Mouse (Mus musculus) hindbrain, embryonic 13.5 days (tissue): Measurements from ENCODE around the gene Asap2. TPM values are rescaled to one million over a fixed set of nuclear protein-coding genes. Genes with fewer than 3 reads are reported as not detected.

Experiments used
- ATAC-seq: fragments of 200-750 bp; cut with Nextera tagmentation; 2 replicates; pipeline ENCODE4 v1.8.0; 2017; ENCODE audit warnings: moderate TSS enrichment; ENCODE audit not compliant: low FRiP score
- H3K27ac ChIP-seq: fragments of 300-500 bp; sonication (generic); 2 replicates; pipeline ENCODE4 v1.5.1; 2015; ENCODE audit warnings: inconsistent platforms, mild to moderate bottlenecking, moderate library complexity
- H3K27me3 ChIP-seq: fragments of 300-500 bp; sonication (generic); 2 replicates; pipeline ENCODE4 v1.6.1; 2015; ENCODE audit warnings: mild to moderate bottlenecking, inconsistent platforms
- H3K36me3 ChIP-seq: fragments of 300-500 bp; sonication (generic); 2 replicates; pipeline ENCODE4 v1.6.1; 2015; ENCODE audit warnings: mild to moderate bottlenecking, inconsistent platforms
- H3K4me1 ChIP-seq: fragments of 300-500 bp; sonication (generic); replicated peaks from 2 replicates; pipeline ENCODE4 v1.6.1; 2015; ENCODE audit warnings: inconsistent platforms
- H3K4me2 ChIP-seq: fragments of 300-500 bp; sonication (generic); 2 replicates; pipeline ENCODE4 v1.6.1; 2015; ENCODE audit warnings: inconsistent platforms, mild to moderate bottlenecking, moderate library complexity
- H3K4me3 ChIP-seq: fragments of 300-500 bp; sonication (generic); 2 replicates; pipeline ENCODE4 v1.5.1; 2015; ENCODE audit warnings: mild to moderate bottlenecking, inconsistent platforms
- H3K9ac ChIP-seq: fragments of 300-500 bp; sonication (generic); 2 replicates; pipeline ENCODE4 v1.6.1; 2015; ENCODE audit warnings: mild to moderate bottlenecking, inconsistent platforms
- H3K9me3 ChIP-seq: fragments of 300-500 bp; sonication (generic); 2 replicates; pipeline ENCODE4 v1.6.1; 2016; ENCODE audit warnings: inconsistent platforms
- WGBS: fragments of 180-500 bp; shearing (Covaris S2); methylation state at CpG from one replicate; pipeline ENCODE4 v1.1.7; 2015; 5-methylcytosine and 5-hydroxymethylcytosine counted together
- polyA plus RNA-seq: library from polyadenylated mRNA; unstranded; fragments of >200 nt; fragmentation: Nextera tagmentation; extraction: Ambion mirVana; gene quantifications from 2 replicates; pipeline ENCODE4 v1.2.1, GENCODE M21; 2015

Gene Asap2
- polyA plus RNA-seq, 1 experiment from 2014 or later, result 13.3 TPM

GRCm38 (mm10) chr12:21288716-21289395, 298.6 kb downstream of the Asap2 start:
- H3K9ac ChIP-seq, result no peak overlapping the region
- H3K4me1 ChIP-seq, result peaks cover 35% of the 10 kb centered on the region
- H3K9me3 ChIP-seq, result no peaks in the 10 kb centered on the region
- no peak overlapping the region for H3K4me2 ChIP-seq
- no peak for ATAC-seq
- H3K4me3 ChIP-seq, result no peak overlapping the region
- H3K27ac ChIP-seq, result no peak overlapping the region
- no peaks in the 10 kb centered on the region for H3K27me3 ChIP-seq
- 94% methylated on average over 3 of the region's 3 CpGs for WGBS
- peaks cover 39% of the 10 kb centered on the region for H3K36me3 ChIP-seq

GRCm38 (mm10) chr12:21289651-21290050, 299.4 kb downstream of the Asap2 start:
- peaks cover 47% of the 10 kb centered on the region for H3K36me3 ChIP-seq

GRCm38 (mm10) chr12:21298856-21299255, 308.6 kb downstream of the Asap2 start:
- H3K9me3 ChIP-seq, result no peaks in the 10 kb centered on the region
- no peak overlapping the region for H3K4me2 ChIP-seq
- H3K36me3 ChIP-seq, result peaks cover 92% of the 10 kb centered on the region
- 93% methylated on average over 11 of the region's 11 CpGs for WGBS
- no peak for ATAC-seq
- no peak overlapping the region for H3K4me3 ChIP-seq
- H3K27ac ChIP-seq, result no peak overlapping the region
- no peaks in the 10 kb centered on the region for H3K27me3 ChIP-seq
- H3K4me1 ChIP-seq, result no peaks in the 10 kb centered on the region
- H3K9ac ChIP-seq, result no peak overlapping the region

More at GRCm38 (mm10) chr12:21289651-21290050, 299.4 kb downstream of the Asap2 start:
- 88% methylated on average over 6 of the region's 6 CpGs for WGBS
- Histone ChIP-seq H3K9ac (no peak overlapping the region), H3K27ac (no peak overlapping the region), H3K27me3 (no peaks in the 10 kb centered on the region), H3K9me3 (no peaks in the 10 kb centered on the region), H3K4me2 (no peak overlapping the region), H3K4me1 (peaks cover 35% of the 10 kb centered on the region), H3K4me3 (no peak overlapping the region)
- ATAC-seq, result no peak

- H3K4me2 ChIP-seq, result no peak overlapping the region
- ATAC-seq, result no peak
- no peaks in the 10 kb centered on the region for H3K4me1 ChIP-seq
- H3K27ac ChIP-seq, result no peak overlapping the region
- no peaks in the 10 kb centered on the region for H3K9me3 ChIP-seq
- no peak overlapping the region for H3K9ac ChIP-seq
- no peak overlapping the region for H3K4me3 ChIP-seq
- 92% methylated on average over 7 of the region's 7 CpGs for WGBS
- H3K27me3 ChIP-seq, result no peaks in the 10 kb centered on the region
- peaks cover 92% of the 10 kb centered on the region for H3K36me3 ChIP-seq
Observed at GRCm38 (mm10) chr12:21301324-21301723, 311.1 kb downstream of the Asap2 start.

DNA sequence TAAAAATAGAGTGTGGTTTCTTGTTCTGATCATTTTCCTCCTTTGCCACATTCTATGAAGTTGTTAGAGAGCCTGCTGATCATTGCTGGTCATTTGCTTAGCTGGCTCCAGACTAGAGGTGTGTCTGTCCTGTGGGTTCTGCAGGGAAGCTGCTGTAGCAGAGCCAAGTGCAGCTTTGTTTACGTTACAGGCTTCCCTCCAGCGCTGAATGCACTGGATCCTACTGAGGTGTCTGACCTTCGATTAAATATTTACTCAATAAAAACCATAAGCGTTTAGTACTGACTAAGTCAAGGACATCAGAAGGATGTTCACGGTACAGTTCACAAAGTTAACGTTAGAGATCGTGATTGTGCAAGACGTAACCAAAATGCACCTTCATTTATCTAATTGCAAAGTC, 311.7 kb downstream of the Asap2 start:
- ATAC-seq, result no peak
- Histone ChIP-seq H3K4me2 (no peak overlapping the region), H3K4me1 (no peaks in the 10 kb centered on the region), H3K9ac (no peak overlapping the region), H3K27me3 (no peaks in the 10 kb centered on the region), H3K4me3 (no peak overlapping the region), H3K36me3 (peaks cover 92% of the 10 kb centered on the region), H3K27ac (no peak overlapping the region), H3K9me3 (no peaks in the 10 kb centered on the region)
- WGBS, result 94% methylated on average over 8 of the region's 8 CpGs

- Histone ChIP-seq H3K9ac (no peak overlapping the region), H3K27me3 (no peaks in the 10 kb centered on the region), H3K9me3 (no peaks in the 10 kb centered on the region), H3K4me3 (no peak overlapping the region), H3K27ac (no peak overlapping the region), H3K4me1 (no peaks in the 10 kb centered on the region), H3K4me2 (no peak overlapping the region), H3K36me3 (peaks cover 92% of the 10 kb centered on the region)
- ATAC-seq, result no peak
- 83% methylated on average over 5 of the region's 5 CpGs for WGBS
Observed at GRCm38 (mm10) chr12:21302361-21302783, 312.1 kb downstream of the Asap2 start.

- ATAC-seq, result no peak
- Histone ChIP-seq H3K9me3 (no peaks in the 10 kb centered on the region), H3K9ac (no peak overlapping the region), H3K27me3 (no peaks in the 10 kb centered on the region), H3K4me3 (no peak overlapping the region), H3K4me1 (no peaks in the 10 kb centered on the region), H3K27ac (no peak overlapping the region), H3K36me3 (peaks cover 97% of the 10 kb centered on the region), H3K4me2 (no peak overlapping the region)
- WGBS, result 91% methylated on average over 4 of the region's 4 CpGs
Observed at GRCm38 (mm10) chr12:21305741-21306140, 315.5 kb downstream of the Asap2 start.

DNA sequence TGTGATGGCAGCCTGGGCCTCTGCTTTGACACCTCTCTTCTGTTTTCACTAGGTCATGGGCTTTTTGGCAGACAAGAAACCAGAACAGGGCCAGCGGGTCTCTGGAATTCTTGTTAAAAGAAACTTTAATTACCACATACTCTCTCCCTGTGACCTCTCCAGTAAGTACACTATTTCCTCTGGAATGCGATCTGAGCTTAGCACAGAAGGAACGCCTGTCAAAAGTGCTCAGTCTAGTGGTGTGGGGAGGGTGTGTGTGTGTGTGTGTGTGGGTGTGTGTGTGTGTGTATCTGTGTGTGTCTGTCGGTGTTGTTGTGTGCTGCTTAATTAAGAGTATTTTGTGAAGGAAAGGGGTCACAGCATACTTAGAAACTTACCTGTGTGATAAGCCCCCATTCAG, 316.5 kb downstream of the Asap2 start:
- H3K4me2 ChIP-seq, result no peak overlapping the region
- no peak overlapping the region for H3K9ac ChIP-seq
- peaks cover 97% of the 10 kb centered on the region for H3K36me3 ChIP-seq
- H3K4me3 ChIP-seq, result no peak overlapping the region
- 94% methylated on average over 4 of the region's 4 CpGs for WGBS
- H3K4me1 ChIP-seq, result no peaks in the 10 kb centered on the region
- no peak for ATAC-seq
- H3K27ac ChIP-seq, result no peak overlapping the region
- no peaks in the 10 kb centered on the region for H3K27me3 ChIP-seq
- H3K9me3 ChIP-seq, result no peaks in the 10 kb centered on the region

GRCm38 (mm10) chr12:21312201-21312600, 321.9 kb downstream of the Asap2 start:
- Histone ChIP-seq H3K27me3 (no peaks in the 10 kb centered on the region), H3K9me3 (no peaks in the 10 kb centered on the region), H3K4me1 (peaks cover 3% of the 10 kb centered on the region), H3K36me3 (peaks cover 78% of the 10 kb centered on the region), H3K27ac (no peak overlapping the region), H3K9ac (no peak overlapping the region), H3K4me2 (no peak overlapping the region), H3K4me3 (no peak overlapping the region)
- 93% methylated on average over 5 of the region's 5 CpGs for WGBS
- ATAC-seq, result no peak

- peak; percentile 90 for ATAC-seq
- peak within 1 kb of the TSS; percentile 71 for H3K4me2 ChIP-seq
- no peaks in the 10 kb centered on the region for H3K27me3 ChIP-seq
- peaks cover 4% of the 10 kb centered on the region for H3K4me1 ChIP-seq
- H3K9ac ChIP-seq, result peak within 1 kb of the TSS; percentile 78
- peak within 1 kb of the TSS; percentile 56 for H3K4me3 ChIP-seq
- no peaks in the 10 kb centered on the region for H3K9me3 ChIP-seq
- H3K36me3 ChIP-seq, result peaks cover 49% of the 10 kb centered on the region
- 2% methylated on average over 59 of the region's 59 CpGs for WGBS
- H3K27ac ChIP-seq, result peak within 1 kb of the TSS; percentile 32
Observed at GRCm38 (mm10) chr12:21315923-21316868, 325.9 kb downstream of the Asap2 start, which contains the start of gene Iah1. Gene Iah1 (plus strand): TSS chr12:21316389.

DNA sequence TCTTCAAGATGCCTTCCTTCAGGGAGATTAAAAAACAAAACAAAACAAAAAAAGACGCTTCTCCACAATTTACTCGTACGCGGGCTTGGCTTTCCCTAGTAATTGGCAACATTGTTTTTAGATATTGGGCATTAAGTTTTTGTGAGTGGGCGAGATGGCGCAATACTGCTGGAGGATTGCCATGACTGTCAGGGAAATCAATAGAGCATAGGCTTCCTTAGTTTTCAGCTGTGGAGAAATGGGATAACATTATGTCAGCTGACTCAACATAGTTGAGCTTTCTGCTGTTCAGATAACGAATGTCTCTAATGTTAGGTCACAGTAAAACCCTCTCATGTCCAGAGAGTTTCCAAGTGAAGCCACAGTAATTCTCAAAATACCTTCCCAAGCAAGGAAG, 326.6 kb downstream of the Asap2 start:
- Histone ChIP-seq H3K4me3 (peak overlapping the region; percentile 56), H3K36me3 (peaks cover 45% of the 10 kb centered on the region), H3K9me3 (no peaks in the 10 kb centered on the region), H3K4me1 (peaks cover 4% of the 10 kb centered on the region), H3K27ac (no peak overlapping the region), H3K27me3 (no peaks in the 10 kb centered on the region), H3K9ac (peak overlapping the region; percentile 78), H3K4me2 (peak overlapping the region; percentile 71)
- ATAC-seq, result no peak
- WGBS, result 36% methylated on average over 7 of the region's 7 CpGs

- 76% methylated on average over 12 of the region's 12 CpGs for WGBS
- H3K36me3 ChIP-seq, result peaks cover 46% of the 10 kb centered on the region
- H3K27me3 ChIP-seq, result no peaks in the 10 kb centered on the region
- H3K9me3 ChIP-seq, result no peaks in the 10 kb centered on the region
- peaks cover 4% of the 10 kb centered on the region for H3K4me1 ChIP-seq
- no peak overlapping the region for H3K27ac ChIP-seq
- no peak overlapping the region for H3K4me2 ChIP-seq
- H3K4me3 ChIP-seq, result no peak overlapping the region
- no peak overlapping the region for H3K9ac ChIP-seq
- ATAC-seq, result no peak
Observed at GRCm38 (mm10) chr12:21318143-21318895, 328.1 kb downstream of the Asap2 start.
